Mouse (Mus musculus) heart, embryonic 13.5 days (tissue): ENCODE data around the gene Cdh24. TPM values are rescaled to one million over a fixed set of nuclear protein-coding genes. Genes with fewer than 3 reads are reported as not detected.

Experiments used
- ATAC-seq: fragments of 200-750 bp; cut with Nextera tagmentation; 2 replicates; pipeline ENCODE4 v1.8.0; 2017; ENCODE audit warnings: moderate TSS enrichment; ENCODE audit not compliant: insufficient number of reproducible peaks, low FRiP score, low TSS enrichment; ENCODE audit errors: extremely low read depth
- H3K27ac ChIP-seq: fragments of 300-500 bp; sonication (generic); replicated peaks from 2 replicates; pipeline ENCODE4 v1.5.1; 2015; ENCODE audit warnings: moderate library complexity, mild to moderate bottlenecking, inconsistent platforms
- H3K27me3 ChIP-seq: fragments of 300-500 bp; sonication (generic); replicated peaks from 2 replicates; pipeline ENCODE4 v1.6.1; 2015; ENCODE audit warnings: mild to moderate bottlenecking, inconsistent platforms
- H3K36me3 ChIP-seq: fragments of 300-500 bp; sonication (generic); 2 replicates; pipeline ENCODE4 v1.6.1; 2015; ENCODE audit warnings: mild to moderate bottlenecking, inconsistent platforms
- H3K4me1 ChIP-seq: fragments of 300-500 bp; sonication (generic); 2 replicates; pipeline ENCODE4 v1.6.1; 2015; ENCODE audit warnings: inconsistent platforms
- H3K4me2 ChIP-seq: fragments of 300-500 bp; sonication (generic); 2 replicates; pipeline ENCODE4 v1.6.1; 2015; ENCODE audit warnings: inconsistent platforms, mild to moderate bottlenecking, moderate library complexity
- H3K4me3 ChIP-seq: fragments of 300-500 bp; sonication (generic); 2 replicates; pipeline ENCODE4 v1.5.1; 2015; ENCODE audit warnings: moderate library complexity, mild to moderate bottlenecking, inconsistent platforms
- H3K9ac ChIP-seq: fragments of 300-500 bp; sonication (generic); 2 replicates; pipeline ENCODE4 v1.6.1; 2015; ENCODE audit warnings: inconsistent platforms, mild to moderate bottlenecking, moderate library complexity
- H3K9me3 ChIP-seq: fragments of 300-500 bp; sonication (generic); 2 replicates; pipeline ENCODE4 v1.6.1; 2016; ENCODE audit warnings: inconsistent platforms
- WGBS: fragments of 180-500 bp; shearing (Covaris S2); methylation state at CpG from one replicate; pipeline ENCODE4 v1.1.7; 2015; ENCODE audit warnings: mixed read lengths; 5-methylcytosine and 5-hydroxymethylcytosine counted together
- polyA plus RNA-seq: library from polyadenylated mRNA; unstranded; fragments of >200 nt; fragmentation: Nextera tagmentation; extraction: Ambion mirVana; gene quantifications from 2 replicates; pipeline ENCODE4 v1.2.1, GENCODE M21; 2015

The Cdh24 gene
- polyA plus RNA-seq, result 1.7 and 2.1 TPM in 2 replicates

GRCm38 (mm10) chr14:54641305-54641969 lies at the start of gene Cdh24:
Gene Cdh24 (minus strand): TSS chr14:54641364.
- Histone ChIP-seq H3K4me2 (peak within 1 kb of the TSS; percentile 99), H3K9me3 (no peaks in the 10 kb centered on the region), H3K4me1 (peaks cover 17% of the 10 kb centered on the region), H3K27me3 (peaks cover 3% of the 10 kb centered on the region; the same call in 1 of the 2 replicates), H3K27ac (peak within 1 kb of the TSS; percentile 78), H3K4me3 (peak within 1 kb of the TSS; percentile 81), H3K36me3 (peaks cover 68% of the 10 kb centered on the region), H3K9ac (peak within 1 kb of the TSS; percentile 92)
- WGBS, result under 1% methylated on average over 50 of the region's 52 CpGs
- ATAC-seq, result peak; percentile 87

DNA sequence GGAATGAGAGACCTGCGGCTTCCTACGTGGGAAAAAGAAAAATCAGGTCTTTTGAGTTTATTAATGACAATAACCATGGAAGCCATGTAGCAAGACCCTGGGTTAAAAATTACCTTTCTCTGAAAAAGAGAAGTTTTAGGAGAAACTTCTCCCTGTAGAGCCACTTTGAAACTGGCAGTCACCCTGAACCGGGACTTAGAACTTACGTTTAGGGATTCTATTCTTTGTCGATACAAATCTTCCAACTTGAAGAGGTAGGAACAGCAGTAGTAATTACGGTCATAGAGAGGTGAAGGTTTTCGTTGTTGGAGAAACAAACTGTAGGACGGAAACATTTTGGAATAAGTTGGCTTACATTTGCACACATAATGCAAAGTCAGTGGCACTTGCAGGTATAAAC lies 46.1 kb upstream of the Cdh24 start:
- Histone ChIP-seq H3K9ac (peak overlapping the region; percentile 97), H3K36me3 (peaks cover 43% of the 10 kb centered on the region), H3K4me3 (peak overlapping the region; percentile 86), H3K27ac (peak overlapping the region; percentile 98), H3K4me2 (peak overlapping the region; percentile 85), H3K27me3 (no peaks in the 10 kb centered on the region), H3K9me3 (no peaks in the 10 kb centered on the region), H3K4me1 (peaks cover 37% of the 10 kb centered on the region)
- WGBS, result 7% methylated on average over 8 of the region's 8 CpGs
- ATAC-seq, result no peak

DNA sequence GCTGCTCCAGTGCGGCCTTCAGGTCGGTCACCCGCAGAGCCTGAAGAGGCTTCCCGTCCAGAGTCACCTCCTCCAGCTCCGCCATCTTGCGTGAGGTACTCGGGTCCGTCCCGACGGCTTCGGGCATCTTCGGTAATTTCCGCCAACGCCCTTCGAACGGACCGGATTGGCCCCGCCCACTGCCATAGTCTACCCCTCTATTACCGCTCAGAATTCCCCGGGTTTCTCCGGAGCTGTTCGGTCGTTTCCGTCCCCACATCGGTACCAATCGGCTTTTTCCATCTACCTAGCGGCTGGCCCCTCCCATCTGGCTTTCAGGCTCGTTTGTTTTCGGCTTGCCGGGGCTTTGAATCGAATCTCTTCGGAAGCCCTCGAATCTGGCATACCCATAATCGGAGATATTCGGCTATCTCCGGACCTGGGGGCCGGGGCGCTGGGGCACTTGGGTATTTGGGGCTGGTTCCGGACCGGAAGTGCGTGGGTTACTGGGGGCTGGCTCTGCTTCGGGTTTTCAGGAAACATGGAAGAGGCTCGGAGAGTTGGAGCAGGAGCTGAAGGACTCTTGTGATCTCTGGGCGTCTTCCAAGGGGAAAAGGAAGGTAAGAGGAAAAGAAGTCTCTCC lies 45.5 kb upstream of the Cdh24 start, which contains the start of gene Acin1:
TSS of gene Acin1 (minus strand) at position 410 of the 622 bp plus-strand sequence.
- Histone ChIP-seq H3K27ac (peak within 1 kb of the TSS; percentile 98), H3K4me3 (peak within 1 kb of the TSS; percentile 86), H3K4me2 (peak within 1 kb of the TSS; percentile 85), H3K27me3 (no peaks in the 10 kb centered on the region), H3K9me3 (no peaks in the 10 kb centered on the region), H3K9ac (peak within 1 kb of the TSS; percentile 97), H3K4me1 (peaks cover 37% of the 10 kb centered on the region), H3K36me3 (peaks cover 49% of the 10 kb centered on the region)
- WGBS, result under 1% methylated on average over 44 of the region's 44 CpGs
- ATAC-seq, result peak; percentile 93

- peak within 1 kb of the TSS; percentile 86 for H3K4me3 ChIP-seq
- H3K9me3 ChIP-seq, result no peaks in the 10 kb centered on the region
- no peaks in the 10 kb centered on the region for H3K27me3 ChIP-seq
- peak within 1 kb of the TSS; percentile 98 for H3K27ac ChIP-seq
- peaks cover 52% of the 10 kb centered on the region for H3K36me3 ChIP-seq
- H3K4me2 ChIP-seq, result peak within 1 kb of the TSS; percentile 85
- peaks cover 37% of the 10 kb centered on the region for H3K4me1 ChIP-seq
- ATAC-seq, result peak; percentile 77
- H3K9ac ChIP-seq, result peak within 1 kb of the TSS; percentile 97
- WGBS, result under 1% methylated on average over 41 of the region's 41 CpGs
Measured at GRCm38 (mm10) chr14:54686063-54686521, 44.9 kb upstream of the Cdh24 start, which contains the start of gene 1700123O20Rik. Gene 1700123O20Rik (plus strand): TSS chr14:54686216.

GRCm38 (mm10) chr14:54685471-54685870 lies 44.3 kb upstream of the Cdh24 start:
- Histone ChIP-seq H3K9ac (peak overlapping the region; percentile 97), H3K4me1 (peaks cover 37% of the 10 kb centered on the region), H3K27ac (peak overlapping the region; percentile 98), H3K9me3 (no peaks in the 10 kb centered on the region), H3K4me3 (peak overlapping the region; percentile 86), H3K27me3 (no peaks in the 10 kb centered on the region), H3K36me3 (peaks cover 51% of the 10 kb centered on the region), H3K4me2 (peak overlapping the region; percentile 85)
- no peak for ATAC-seq
- 9% methylated on average over 8 of the region's 8 CpGs for WGBS

DNA sequence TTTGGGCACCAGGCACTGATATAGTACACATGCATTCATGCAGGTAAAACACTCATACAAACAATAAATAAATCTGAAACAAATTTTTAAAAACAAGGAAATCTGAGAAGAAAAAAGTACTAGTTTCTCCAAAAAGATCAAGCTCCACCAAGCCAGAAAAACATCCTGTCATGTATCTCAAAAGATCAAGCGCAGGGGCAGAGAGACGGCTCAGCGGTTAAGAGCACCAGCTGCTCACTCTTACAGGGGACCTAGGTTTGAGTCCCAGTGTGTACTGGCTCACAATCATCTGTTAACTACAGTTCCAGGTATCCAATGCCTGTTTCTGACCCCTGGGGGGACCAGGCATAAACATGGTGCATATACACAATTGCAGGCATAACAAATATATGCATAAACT lies 41.2 kb upstream of the Cdh24 start:
- Histone ChIP-seq H3K9ac (no peak overlapping the region; the same call in 1 of the 2 replicates), H3K4me2 (no peak overlapping the region), H3K27ac (no peak overlapping the region), H3K27me3 (no peaks in the 10 kb centered on the region), H3K36me3 (peaks cover 59% of the 10 kb centered on the region), H3K4me1 (peaks cover 20% of the 10 kb centered on the region), H3K4me3 (no peak overlapping the region), H3K9me3 (no peaks in the 10 kb centered on the region)
- WGBS, result 86% methylated on average over 3 of the region's 3 CpGs
- no peak for ATAC-seq

- peaks cover 86% of the 10 kb centered on the region for H3K36me3 ChIP-seq
Measured at GRCm38 (mm10) chr14:54678657-54679304, 37.6 kb upstream of the Cdh24 start.

DNA sequence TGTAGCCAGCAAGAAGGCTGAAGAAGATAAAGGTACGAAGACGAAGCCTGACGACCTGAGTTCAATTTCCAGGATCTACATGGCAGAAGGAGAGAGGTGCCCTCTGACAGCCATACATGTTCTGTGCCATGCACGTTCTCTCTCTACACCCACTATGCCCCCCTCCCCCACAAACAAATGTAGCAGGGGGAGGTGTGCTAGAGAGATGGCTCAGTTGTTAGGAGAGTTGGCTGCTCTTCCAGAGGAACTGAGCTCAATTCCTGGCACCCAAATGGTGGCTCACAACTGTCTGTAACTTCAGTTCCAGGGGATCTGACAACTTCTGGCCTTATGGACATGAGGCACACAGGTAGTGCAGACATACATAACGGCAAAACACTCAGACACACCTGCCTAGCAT lies 35.1 kb upstream of the Cdh24 start:
- Histone ChIP-seq H3K27me3 (no peaks in the 10 kb centered on the region), H3K9me3 (no peaks in the 10 kb centered on the region), H3K9ac (no peak overlapping the region), H3K4me3 (no peak overlapping the region), H3K36me3 (peaks cover 89% of the 10 kb centered on the region), H3K27ac (no peak overlapping the region), H3K4me1 (0 out of 2 replicates have a peak, but pooled peaks cover 3% of the 10 kb centered on the region), H3K4me2 (no peak overlapping the region)
- ATAC-seq, result no peak
- WGBS, result 85% methylated on average over 5 of the region's 5 CpGs

More at GRCm38 (mm10) chr14:54678657-54679304, 37.6 kb upstream of the Cdh24 start:
- Histone ChIP-seq H3K27ac (no peak overlapping the region), H3K9me3 (no peaks in the 10 kb centered on the region), H3K4me1 (peaks cover 9% of the 10 kb centered on the region; the same call in 1 of the 2 replicates), H3K4me3 (no peak overlapping the region), H3K4me2 (no peak overlapping the region), H3K27me3 (no peaks in the 10 kb centered on the region), H3K9ac (no peak overlapping the region)
- WGBS, result 87% methylated on average over 16 of the region's 16 CpGs
- ATAC-seq, result no peak

DNA sequence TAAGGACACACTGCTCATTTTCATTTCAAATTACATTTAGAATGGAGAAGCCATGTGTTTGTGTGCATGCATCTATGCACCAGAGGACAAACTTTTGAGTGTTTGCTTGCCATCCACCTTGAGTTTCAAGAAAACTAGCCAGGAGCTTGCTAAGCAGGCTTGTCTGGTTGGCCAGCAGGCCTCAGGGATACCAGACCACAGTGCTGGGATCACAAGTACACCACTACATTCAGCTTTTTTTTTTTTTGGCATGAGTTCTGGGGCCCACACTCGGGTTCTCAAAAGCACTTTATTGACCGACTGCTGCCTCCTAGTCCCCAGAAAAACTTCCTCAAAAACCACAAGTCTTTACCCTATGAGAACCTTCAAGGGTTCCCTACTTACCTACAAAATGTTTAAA lies 33.2 kb upstream of the Cdh24 start:
- ATAC-seq, result no peak
- H3K27me3 ChIP-seq, result no peaks in the 10 kb centered on the region
- no peak overlapping the region for H3K4me3 ChIP-seq
- no peak overlapping the region for H3K9ac ChIP-seq
- H3K36me3 ChIP-seq, result peaks cover 86% of the 10 kb centered on the region
- no peaks in the 10 kb centered on the region for H3K9me3 ChIP-seq
- 80% methylated on average over 2 of the region's 2 CpGs for WGBS
- H3K4me1 ChIP-seq, result 0 out of 2 replicates have a peak, but pooled peaks cover 3% of the 10 kb centered on the region
- no peak overlapping the region for H3K27ac ChIP-seq
- no peak overlapping the region for H3K4me2 ChIP-seq

DNA sequence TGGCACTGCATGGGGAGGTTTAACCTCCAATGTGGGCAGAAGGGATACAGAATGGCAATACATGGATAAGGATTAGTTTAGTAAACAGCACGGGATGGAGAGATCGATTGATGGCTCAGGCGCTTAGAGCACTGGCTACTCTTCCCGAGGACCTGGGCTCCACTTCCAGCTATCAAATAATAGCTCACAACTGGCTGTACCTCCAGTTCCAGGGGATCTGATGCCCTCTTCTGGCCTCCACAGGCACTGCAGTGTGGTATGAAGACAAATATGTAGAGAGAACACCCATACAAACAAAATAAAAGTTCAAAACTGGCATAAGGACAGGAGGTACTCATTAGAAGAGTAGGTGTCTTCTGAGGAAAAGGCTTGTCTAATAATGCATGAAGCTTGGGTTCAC lies 28.2 kb upstream of the Cdh24 start:
- no peaks in the 10 kb centered on the region for H3K27me3 ChIP-seq
- H3K9me3 ChIP-seq, result no peaks in the 10 kb centered on the region
- no peak overlapping the region for H3K27ac ChIP-seq
- no peak overlapping the region for H3K9ac ChIP-seq
- no peak overlapping the region for H3K4me3 ChIP-seq
- peaks cover 90% of the 10 kb centered on the region for H3K36me3 ChIP-seq
- no peak for ATAC-seq
- H3K4me2 ChIP-seq, result no peak overlapping the region
- H3K4me1 ChIP-seq, result 0 out of 2 replicates have a peak, but pooled peaks cover 3% of the 10 kb centered on the region
- 79% methylated on average over 4 of the region's 4 CpGs for WGBS
